ENCODE assay signal across 17 mouse cellular contexts in the genomic region with DNA sequence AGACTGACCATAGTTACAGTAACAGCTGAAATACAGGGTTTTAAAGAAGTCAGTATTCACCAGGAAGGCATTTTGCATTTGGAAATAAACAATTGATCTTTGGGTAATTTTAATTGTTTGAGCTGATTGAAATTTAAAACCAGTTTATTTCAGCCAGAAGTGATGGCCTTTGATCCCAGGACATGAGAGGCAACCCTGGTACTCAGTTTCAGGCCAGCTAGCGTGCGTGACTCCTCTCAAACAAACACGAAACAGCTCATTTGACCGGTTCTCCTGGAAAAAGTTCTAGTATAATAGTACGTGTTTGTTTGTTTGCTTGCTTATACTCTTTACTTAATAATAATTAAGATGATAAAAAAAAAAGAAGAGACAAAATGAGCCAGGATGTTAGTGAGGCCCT.
"Had no signal": no experiment of that assay in that cellular context is flagged by ENCODE, and none has a peak within 500 bp of the region (broad histone marks: within the 10 kb centered on the region; RNA-seq: fewer than 3 reads in every experiment).

No protein-coding gene starts in this region.

- H3K9ac ChIP-seq: lung, embryonic 14.5 days; midbrain, embryonic 12.5 days; neural tube, embryonic 13.5 days; neural tube, embryonic 15.5 days had no signal

- DNase-seq: lung, adult 18-20 months; lung, postnatal 10 days; lung, postnatal 4 days; midbrain, embryonic 14.5 days; right cerebral cortex, adult 18-20 months; right cerebral cortex, postnatal 25 days; right cerebral cortex, postnatal 4 days; spleen, adult 18-20 months; thymus, adult 18-20 months; thymus, postnatal 14 days; thymus, postnatal 36 days had no signal

- H3K36me3 ChIP-seq: midbrain, embryonic 10.5 days; midbrain, embryonic 12.5 days; neural tube, embryonic 13.5 days; neural tube, embryonic 15.5 days had no signal

- H3K27ac ChIP-seq: midbrain, embryonic 10.5 days; midbrain, embryonic 12.5 days; neural tube, embryonic 13.5 days; neural tube, embryonic 15.5 days had no signal

- H3K4me3 ChIP-seq: midbrain, embryonic 10.5 days; midbrain, embryonic 12.5 days; myocyte; neural tube, embryonic 13.5 days; neural tube, embryonic 15.5 days had no signal

- H3K4me1 ChIP-seq: midbrain, embryonic 10.5 days; midbrain, embryonic 12.5 days; neural tube, embryonic 13.5 days had no signal

- H3K9me3 ChIP-seq: midbrain, embryonic 10.5 days; midbrain, embryonic 12.5 days; neural tube, embryonic 13.5 days; neural tube, embryonic 15.5 days had no signal

- H3K27me3 ChIP-seq: midbrain, embryonic 12.5 days; neural tube, embryonic 13.5 days; neural tube, embryonic 15.5 days had no signal
